Mouse (Mus musculus): ENCODE measurements around the gene Tgfbr2.
"Not testable (repeated sequence)": the region's sequence is repeated elsewhere in the genome, so short reads cannot be mapped to it uniquely, and the experiment has no call there.

DNA sequence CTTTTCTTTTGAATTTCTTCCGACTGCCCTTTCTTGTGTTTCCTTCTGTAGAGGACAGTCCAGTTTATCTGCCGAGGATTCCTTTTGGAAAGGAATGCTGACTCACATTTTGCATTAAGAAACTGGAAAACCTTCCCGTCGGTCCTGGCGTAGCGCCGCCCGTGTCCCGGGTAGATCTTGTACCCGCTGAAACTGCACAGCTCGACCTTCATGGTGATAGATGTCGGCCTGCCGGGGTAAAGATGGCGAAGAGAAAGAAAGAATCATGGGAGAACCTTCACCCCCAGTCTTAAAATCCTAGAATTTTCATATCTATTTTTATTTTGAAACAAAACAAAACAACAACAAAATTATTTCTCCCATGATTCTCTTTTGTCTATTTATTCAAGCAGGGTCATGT is 134.3 kb downstream of the Tgfbr2 start:
- TF ChIP-seq POLR2A (IDR thresholded peaks at IDR 0.05; ENCODE audit: borderline replicate concordance, insufficient read depth, low read length); CTCF (IDR thresholded peaks at IDR 0.05; ENCODE audit: borderline replicate concordance, insufficient read depth, low read depth, low read length): not testable (repeated sequence)

Data from cerebellum, adult 2 months (tissue).